Mouse (Mus musculus): Measurements from ENCODE around the gene Uap1l1.
"Not testable (repeated sequence)": the region's sequence is repeated elsewhere in the genome, so short reads cannot be mapped to it uniquely, and the experiment has no call there.

Uap1l1 gene

DNA sequence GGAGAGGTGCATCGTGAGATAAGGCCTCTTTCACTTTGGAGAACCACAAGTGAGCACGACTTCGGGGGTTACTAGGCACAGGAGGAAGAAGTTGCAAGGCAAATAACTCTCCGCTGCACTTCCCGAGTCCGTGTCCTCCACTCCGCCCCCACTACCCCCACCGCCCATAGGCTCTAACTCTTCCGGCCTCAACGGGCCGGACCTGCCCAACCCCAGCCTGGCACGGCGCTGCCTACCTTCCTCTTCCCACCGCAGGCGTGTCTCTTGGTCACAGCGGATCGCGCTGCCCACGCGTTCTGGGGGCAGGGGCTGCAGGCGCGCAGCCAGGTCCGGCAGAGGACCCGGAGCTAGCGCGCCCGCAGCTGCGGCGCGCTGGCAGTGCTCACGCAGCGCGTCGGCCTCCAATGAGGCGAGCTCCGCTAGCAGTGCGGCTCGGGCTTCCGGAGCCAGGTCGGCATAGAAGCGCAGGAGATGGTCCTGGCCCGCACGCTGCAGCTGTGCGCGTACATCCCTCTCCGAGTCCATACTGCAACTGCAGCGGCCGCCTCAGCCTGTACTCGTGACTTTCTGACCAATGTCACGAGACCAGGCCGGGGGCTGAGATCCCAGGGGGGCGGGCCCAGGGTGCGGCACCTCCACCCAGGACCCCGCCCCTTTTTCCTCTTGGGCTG, at the start of gene Uap1l1:
Uap1l1 (minus strand) TSS at position 592 of the 671 bp plus-strand sequence.
- DNase-seq, result peak; percentile 88 to 90

DNA sequence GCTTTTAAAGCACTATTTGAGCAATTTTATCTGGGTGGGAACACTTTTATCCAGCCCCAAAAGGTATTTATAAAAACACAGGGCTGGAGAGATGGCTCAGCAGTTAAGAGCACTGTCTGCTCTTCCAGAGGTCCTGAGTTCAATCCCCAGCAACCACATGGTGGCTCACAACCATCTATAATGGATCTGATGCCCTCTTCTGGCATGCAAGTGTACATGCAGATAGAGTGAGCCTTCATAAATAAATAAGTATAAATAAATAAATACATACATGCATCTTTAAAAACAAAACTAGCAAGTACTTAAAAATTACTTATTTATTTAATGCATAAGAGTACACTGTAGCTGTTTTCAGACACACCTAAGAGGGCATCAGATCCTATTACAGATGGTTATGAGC, 48.0 kb upstream of the Uap1l1 start:
- not testable (repeated sequence) for DNase-seq

DNA sequence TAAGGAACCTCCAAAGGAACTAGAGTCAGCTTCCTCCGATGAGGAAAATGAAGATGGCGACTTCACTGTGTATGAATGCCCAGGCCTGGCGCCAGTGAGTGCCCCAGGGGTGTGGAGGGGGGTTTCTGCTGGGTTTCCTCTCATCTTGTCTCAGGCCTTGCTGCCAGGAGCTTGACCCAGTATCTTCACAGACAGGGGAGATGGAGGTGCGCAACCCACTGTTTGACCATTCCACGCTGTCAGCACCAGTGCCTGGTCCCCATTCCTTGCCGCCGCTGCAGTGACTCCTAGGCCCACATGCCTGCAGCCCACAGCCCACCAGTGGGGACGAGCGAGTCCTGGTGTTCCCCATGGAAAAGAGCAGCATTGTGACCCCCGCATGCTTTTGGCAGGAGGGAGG, 43.4 kb upstream of the Uap1l1 start:
- DNase-seq, result no peak

DNA sequence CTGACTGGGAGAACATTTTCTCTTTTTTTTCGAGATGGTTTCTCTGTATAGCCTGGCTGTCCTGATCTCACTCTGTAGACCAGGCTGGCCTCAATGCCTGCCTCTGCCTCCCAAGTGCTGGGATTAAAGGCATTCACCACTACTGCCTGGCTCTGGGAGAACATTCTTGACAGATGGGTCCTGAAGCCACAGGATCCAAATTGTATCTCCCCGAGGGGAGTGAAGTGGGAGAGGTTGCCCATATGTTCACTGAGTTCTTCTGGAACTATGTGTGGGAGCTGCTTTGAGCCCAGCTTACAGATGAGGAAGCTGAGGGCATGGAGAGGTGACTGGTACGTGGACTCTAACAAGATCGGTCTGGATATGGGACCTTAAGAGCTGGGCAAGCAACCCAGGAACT, 38.5 kb upstream of the Uap1l1 start:
- DNase-seq, result no peak

DNA sequence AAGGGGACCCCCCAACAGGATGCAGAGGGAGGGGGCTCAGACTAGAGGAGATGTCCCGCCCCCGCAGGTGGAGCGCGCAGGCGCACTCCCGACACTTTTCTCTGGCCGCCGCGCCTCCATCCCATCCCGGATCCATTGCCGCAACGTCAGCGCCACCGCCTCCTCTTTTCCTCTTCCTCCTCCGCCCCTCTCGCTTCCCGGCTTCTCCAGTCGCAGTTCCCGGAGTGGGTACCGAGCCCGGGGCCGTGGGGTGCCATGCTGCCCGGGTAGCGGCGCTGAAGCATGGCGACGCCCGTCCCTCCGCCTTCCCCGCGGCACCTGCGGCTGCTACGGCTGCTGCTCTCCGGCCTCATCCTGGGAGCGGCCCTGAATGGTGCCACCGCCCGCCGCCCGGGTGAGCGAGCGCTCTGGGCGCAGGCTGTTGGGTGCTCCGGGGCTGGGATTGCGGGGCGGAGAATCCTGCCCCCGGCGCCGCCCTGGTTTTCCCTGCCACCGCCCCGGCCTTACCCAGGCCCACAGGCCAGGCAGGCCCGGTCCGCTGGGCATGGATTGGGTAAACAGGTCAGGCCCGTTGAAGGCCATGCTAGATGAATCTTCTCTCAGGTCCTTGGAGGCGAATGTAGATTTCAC, 37.6 kb upstream of the Uap1l1 start:
- DNase-seq, result peak; percentile 84 to 85

DNA sequence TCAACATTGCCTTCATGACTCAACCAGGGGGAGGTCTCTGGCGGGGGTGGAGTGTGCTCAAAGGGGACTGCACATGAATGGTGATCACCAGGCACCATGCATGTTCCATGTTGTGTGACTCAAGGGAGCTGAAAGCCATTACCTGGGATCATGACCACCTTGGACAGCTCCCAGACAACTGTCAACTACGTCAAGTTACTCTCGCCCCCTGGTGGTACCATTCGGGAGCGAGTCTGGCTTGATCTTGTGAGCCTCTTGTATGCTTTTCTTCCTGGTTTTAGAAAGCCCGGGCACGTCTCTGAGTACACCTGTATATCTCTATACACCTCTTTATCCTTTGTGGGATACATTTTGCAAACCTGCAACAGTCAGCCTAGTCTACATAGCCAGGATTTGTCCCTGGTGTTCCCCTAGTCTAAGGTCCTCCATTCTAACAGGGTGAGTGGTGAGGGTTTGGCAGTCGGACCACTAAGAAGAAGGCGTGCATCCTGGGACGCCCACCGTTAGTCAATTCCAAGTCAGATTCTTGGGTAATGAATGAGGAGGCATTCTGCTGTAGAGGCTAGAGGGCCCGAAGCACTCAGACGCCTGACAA, 37.0 kb upstream of the Uap1l1 start:
- DNase-seq, result peak; percentile 73 to 82

DNA sequence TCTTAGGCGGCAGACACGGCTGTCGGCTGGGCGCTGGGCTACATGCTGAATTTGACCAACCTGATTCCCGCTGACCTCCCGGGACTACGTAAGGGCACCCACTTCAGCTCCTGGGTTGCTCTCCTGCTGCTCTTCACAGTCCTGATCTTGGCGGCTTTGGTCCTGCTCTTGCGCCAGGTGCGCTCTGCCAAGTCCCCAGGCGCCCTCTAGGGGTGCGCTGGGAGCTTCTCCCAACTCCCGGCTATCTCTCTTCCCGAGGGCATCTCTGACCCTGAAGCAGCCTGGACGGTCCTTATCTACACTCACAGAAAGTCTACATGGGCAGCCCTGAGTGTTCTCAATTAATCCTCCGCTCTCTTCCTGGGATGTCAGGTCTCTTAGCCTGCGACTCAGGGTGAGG, 35.3 kb upstream of the Uap1l1 start:
- peak; percentile 65 to 75 for DNase-seq

DNA sequence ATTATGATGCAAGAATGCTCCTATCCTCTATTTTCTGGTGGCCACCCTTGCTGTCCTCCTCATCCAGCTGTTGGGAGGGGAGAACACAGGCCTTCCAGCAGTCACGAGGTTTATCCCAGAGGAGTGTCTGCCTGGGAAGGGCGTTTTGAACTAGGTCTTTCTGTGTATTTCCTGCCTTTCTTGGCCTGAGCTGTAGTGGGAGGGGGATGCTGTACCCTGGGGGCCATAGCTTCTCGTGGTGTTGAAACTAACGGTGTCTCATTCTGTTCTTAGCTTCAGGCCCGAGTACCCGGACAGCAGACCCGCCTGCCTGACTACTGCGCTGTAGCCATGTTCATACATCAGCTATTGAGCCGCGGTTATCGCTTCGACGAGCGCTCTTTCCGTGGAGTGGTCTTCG, 34.8 kb upstream of the Uap1l1 start:
- peak in 1 of 2 experiments; percentile 17 for DNase-seq

DNA sequence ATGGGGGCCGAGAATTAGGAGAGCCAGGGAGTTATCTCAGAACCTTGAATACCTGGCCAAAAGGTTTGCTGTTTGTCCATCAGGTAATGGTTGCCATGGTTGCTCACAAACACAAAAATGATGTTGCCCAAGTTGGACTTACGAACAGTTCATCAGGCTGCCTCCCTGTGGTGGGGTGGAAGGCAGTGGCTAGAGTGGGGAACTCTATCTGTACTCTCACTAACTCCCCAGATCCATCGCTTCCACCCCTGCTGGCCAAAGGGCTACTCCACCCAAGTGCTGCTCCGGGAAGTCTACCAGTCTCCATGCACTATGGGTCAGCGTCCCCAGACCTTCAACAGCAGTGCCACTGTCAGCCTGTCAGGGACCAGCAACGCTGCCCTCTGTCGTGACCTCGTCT, 33.6 kb upstream of the Uap1l1 start, which contains the start of gene Npdc1:
Npdc1 (plus strand) TSS at position 301 of the 400 bp plus-strand sequence.
- no peak for DNase-seq

DNA sequence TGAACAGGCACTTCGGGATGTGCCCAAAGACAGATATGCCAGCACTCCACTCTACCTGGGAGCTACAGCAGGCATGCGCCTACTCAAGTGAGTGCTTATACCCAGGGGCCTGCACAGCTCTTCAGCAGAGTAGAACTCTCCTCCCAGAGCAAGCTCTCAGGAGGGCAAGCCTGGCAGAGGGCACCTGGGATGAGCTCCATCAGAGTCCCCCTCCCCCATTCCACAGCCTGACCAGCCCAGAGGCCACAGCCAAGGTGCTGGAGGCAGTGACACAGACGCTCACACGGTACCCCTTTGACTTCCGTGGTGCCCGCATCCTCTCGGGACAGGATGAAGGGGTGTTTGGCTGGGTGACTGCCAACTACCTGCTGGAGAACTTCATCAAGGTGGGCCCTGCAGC, 32.6 kb upstream of the Uap1l1 start:
- DNase-seq, result no peak

DNA sequence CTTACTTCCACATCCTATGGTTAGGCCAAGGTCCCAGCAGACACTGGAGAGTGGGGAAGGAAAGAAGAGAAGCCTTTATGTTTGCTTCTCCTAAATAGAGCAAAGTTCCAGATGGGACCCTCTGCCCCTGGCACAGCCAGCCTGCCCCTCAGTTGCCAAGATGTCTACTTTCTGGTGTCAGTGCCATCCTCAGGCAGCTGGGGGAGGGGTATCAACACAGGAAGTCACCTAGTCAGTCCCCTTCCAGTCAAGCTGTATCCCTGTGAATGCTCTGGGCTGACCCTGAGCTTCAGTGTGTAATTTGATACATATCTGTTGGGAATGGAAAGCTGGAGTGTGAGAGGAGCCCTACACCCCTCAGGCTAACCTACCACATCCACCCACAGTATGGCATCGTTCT, 31.5 kb upstream of the Uap1l1 start:
- no peak for DNase-seq

DNA sequence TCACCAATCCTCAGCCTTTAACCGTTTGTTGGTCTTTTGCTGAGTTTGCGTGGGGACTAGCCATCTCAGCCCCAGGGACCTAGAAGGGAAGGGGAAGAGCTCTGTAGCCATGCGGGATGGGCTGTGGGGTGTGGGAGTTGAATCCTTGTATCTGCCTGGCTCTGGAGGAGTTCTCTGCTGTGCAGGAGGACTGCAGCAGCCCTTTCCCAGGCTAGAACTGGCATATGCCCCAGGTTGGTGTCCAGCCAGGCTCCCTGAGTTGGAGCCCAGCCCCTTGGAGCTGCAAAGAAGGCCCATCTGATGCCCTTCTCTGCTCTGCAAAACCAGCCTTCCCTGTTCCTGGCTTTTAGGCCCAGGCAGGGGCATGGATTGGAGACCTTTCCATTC, 31.1 kb upstream of the Uap1l1 start:
- no peak for DNase-seq

DNA sequence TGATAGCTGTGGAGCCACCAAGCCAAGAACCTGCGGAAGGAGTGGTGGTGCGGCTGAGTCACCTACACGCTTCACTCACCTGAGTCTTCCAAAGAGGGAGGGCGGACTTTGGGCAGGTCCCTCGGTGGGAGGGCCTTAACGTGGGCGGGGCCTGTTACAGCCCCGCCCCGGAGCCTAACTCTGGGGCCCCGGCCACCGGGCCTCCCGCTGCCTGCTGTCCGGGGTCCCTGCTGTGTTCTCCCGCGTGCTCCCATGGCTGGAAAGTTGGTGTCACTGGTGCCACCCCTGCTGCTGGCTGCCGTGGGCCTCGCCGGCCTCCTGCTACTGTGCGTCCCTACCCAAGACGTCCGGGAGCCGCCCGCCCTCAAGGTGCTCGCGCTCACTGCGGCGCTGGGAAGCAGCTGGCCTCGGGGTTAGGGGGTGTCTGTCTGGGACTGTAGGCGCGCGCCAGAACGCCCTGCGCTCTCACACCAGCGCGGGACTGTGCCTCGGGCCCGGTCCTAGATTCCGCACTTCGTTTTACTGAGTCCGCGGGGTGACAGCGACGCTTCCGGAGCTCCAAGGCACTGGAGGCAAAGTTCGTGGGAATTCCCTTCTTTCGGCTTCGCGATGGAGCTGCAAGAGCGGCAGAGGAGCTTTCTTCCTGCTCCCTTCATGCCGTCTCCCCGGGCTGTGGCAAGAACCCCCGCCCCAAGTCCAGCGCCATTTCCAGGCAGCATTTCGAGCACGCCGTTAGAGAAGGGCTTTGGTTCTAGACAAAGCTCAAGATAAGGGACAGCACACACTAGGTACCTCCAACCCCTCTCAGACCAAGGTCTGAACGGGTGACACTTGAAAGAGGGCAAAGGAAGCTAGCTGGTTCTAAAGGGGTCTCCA, 30.5 kb upstream of the Uap1l1 start, which contains the start of gene Entpd2:
Entpd2 (plus strand) TSS at position 154 of the 876 bp plus-strand sequence.
- DNase-seq, result peak; percentile 44 to 60

DNA sequence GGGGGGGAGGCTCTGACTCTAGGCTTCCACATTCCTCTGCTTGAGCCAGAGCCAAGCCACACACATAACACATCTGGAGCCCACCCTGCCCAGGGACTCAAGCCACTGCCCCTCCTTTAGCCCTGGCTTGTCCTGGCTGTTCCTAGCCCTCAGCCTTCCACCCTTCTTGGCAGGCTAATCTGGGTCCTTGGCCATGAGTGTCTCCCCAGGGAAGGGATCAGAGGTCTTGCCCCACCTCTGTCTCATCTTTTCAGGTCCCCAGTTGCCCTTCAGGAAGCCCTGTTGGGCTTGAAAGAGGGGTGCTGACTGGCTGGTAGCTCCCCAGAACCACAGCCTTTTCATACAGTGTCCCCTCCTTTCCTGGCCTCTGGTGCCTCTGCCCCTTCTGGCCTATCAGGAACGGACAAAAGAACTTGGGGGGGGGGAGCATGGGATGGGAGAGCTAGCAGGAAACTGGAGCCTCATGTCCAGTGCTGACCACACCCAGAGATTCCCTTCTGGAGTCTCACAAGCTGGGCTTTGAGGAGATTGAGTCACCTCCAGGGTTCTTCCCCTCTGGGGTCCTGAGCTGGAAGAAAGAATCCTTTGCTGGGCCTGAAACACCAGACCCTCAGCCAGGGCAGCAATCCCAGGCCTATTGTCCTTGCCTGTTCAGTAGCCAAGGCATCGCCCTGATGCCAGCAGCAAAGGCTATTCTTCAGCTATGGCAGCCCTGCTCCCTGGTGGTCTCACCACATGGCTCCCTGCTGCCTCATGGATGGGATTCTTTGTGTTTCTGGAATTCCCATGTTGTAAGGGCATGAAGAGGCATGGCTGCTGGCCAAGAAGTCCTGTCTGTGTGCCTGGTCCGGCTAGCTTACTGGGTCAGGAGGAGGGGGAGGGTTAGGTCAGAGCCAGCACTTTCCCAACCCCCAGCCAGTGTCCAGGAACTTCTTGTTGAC, 29.1 kb upstream of the Uap1l1 start:
- no peak for DNase-seq

DNA sequence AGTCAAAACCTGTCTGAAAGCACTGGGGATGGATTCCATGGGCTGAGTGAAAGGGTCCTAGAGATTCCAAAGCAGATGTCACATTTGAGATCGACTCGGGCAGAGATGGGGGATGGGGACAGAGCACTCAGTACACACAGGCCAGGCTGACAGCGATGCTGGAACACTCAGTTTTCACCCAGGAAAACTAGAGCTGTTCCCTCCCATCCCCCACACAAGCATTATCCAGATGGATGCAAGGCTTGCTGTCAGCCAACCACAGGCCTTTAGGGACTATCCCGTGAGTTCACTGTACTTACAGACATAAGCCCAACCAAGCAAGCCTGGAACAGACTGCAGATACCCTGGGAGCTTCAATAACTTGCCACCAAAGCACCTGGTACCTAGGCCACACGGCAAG, 25.8 kb upstream of the Uap1l1 start:
- no peak for DNase-seq

DNA sequence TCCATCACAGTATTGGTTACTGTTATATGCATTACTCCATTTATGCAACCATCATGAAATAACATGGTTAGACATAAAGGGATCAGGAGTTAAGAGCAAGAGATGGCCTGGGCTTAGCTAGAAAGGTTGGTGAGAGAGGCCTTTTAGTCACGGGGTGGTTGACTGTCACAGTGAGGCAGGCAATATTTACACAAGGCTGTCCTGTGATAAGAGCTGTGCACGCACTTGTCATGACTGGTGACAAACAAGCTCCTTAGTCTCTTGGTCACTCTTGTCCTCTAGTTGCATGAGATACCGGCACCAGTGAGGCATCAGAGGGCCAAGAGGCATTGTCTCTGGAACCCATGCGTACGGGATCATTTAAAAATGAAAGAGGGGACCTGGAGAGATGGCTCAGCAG, 19.0 kb upstream of the Uap1l1 start:
- DNase-seq, result no peak

DNA sequence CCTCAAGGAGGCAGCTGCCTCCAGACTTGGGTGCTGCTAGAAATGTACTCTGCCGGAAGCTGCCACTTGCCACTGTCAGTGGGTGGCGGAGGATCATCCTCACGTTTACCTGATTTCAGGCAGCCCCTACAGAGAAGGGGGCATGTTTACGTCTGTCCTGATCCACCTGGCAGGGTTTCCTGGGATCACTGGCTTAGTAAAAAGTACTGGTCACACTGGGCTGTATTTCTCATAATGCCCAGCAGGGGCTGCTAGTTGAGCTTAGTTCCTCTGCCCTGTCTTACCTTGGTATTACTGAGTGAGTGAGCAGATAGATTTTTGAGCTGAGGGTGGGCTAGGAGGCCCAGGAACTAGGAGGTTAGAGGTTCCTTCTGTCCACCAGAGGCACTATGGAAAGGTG, 11.1 kb upstream of the Uap1l1 start:
- DNase-seq, result peak in 1 of 2 experiments; percentile 24

DNA sequence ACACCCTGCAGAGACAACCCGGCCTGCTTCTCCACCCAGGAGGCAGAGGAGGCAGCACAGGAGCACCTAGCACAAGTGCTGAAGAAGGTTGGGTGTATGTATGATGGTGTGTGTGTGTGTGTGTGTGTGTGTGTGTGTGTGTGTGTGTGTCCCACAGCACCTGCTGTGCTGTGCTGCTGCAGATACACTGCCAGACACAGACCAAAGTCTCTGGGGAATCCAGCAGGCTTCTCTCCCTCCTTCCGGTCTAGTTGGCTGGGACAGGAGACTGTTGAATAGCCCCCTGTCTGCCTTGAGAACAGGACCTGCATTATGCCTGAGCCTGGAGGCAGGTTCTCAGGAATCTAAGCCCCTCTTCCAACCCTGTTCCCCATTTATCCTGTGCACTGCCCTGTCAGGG, 7.9 kb upstream of the Uap1l1 start:
- DNase-seq, result no peak

DNA sequence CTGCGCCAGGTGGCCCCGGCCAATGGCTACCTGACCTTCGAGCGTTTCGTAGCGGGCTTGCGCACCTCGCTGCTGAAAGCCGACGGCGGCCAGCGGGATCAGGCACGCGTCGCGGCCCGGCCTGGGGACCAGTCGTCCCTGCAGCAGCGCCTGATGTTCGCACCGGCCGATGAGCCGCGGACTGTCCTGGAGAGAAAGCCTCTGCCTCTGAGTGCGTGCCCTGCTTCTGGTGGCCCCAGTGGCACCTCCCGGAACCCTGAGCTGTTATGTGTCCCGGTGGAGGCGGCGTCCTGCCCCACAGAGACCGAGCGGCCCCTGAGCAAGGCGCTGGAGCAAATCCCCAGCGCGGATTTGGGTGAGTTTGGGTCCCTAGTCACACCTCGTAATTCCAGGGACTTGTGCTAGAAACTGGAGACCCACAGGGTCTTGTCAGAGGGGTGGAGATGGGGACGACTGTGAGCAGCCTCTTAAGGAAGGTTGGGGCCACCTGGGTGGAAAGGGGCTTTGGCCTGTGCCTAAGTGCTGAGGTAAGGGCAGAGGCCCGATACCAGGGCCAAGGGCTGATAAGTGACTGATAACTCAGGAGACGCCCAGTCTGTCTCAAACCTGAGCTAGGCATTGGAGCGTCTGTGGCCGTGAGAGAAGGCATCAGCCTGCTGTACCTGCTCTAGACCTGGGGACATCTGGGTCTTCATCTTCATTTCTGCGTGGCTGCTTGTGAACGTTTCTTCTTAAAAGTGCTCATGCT, 7.3 kb upstream of the Uap1l1 start:
- DNase-seq, result no peak

DNA sequence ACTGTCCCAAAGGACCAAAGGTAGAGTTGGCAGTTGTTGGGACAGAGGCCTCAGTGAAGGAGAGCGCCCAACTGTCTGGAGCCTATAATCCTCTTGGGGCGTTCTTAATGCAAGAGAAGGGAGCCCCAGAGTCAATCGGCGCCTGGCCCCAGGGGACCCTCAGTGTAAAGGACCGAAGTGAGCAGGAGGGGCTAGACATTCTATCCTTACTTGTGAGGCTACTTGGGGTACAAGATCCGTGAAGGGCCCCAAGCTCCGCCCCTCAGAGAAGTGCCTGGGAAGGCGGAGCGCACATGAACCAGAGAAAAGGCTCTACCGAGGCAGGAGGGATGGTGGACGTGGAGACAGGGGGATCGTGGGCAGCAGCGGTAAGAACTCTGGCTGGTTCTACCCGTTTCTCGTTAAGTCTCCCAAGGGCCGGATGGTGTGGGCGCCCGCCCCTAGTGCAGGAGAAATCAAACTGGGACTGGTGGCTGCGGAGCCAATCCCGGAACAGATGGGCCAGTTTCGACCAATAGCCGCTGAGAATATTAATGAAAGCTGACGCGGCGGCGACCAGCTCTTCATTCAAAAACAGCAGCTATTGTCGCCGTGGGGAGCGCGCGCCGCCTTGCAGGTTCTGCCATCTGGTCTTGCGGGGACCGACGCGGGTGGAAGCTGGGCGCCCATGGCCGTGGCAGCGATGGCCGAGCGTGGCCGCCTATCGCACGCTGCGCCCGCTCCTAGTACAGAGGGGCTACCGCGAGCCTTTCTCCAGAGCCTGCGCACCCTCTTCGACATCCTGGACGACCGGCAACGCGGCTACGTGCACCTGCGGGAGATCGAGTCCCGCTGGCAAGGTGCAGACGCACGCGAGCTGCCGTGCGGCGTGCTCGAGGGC, 6.5 kb upstream of the Uap1l1 start, which contains the start of gene Sapcd2:
Sapcd2 (plus strand) TSS at position 558 of the 880 bp plus-strand sequence.
- peak; percentile 89 for DNase-seq

Data from lung, adult 18-20 months (tissue).